Mouse (Mus musculus) thymus, adult 2 months (tissue): ENCODE results near the gene Kpnb1.

Experiments used
- CTCF ChIP-seq: fragments of 200-500 bp; IDR thresholded peaks from 2 replicates; pipeline ENCODE4 v1.5.1; 2012; ENCODE audit warnings: mild to moderate bottlenecking, control low read depth, low read length, moderate library complexity, borderline replicate concordance; ENCODE audit not compliant: control insufficient read depth, poor library complexity, insufficient read depth; ENCODE audit errors: extremely low read depth
- POLR2A ChIP-seq: fragments of 200-500 bp; IDR thresholded peaks from 2 replicates; pipeline ENCODE4 v1.6.1; 2012; ENCODE audit warnings: mild to moderate bottlenecking, low read length, control low read depth, moderate library complexity; ENCODE audit not compliant: control insufficient read depth, poor library complexity, insufficient read depth; ENCODE audit errors: extremely low read depth

DNA sequence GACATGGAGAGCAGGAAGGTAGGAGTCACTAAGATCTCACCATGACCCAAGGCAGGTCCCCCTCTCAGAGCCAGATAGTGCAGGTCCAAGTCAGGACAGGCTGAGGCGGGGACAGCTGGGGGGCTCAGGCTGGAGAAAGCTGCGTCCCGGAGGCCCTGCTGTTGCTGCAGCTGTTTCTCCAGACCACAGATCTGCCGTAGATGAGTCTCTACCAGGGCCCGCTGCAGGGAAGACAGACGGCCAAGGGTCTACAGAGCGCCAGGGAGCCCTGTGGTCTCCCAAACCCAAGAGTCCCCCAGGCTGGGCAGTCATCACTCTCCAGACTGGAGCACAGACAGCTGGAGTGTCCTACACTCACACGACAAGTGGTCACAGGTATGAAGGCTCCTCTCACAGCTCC, 40.3 kb downstream of the Kpnb1 start:
- TF ChIP-seq POLR2A (no peak), CTCF (no peak)
